Mouse (Mus musculus): ENCODE measurements around the gene Mrpl2. TPM values are rescaled to one million over a fixed set of nuclear protein-coding genes. Genes with fewer than 3 reads are reported as not detected.

The Mrpl2 gene
- 100 to 1,000 TPM; 109 to 135 TPM for total RNA-seq (2021)
- long read RNA-seq, experiment 1, transcript Mrpl2-201 (7 exons, 1,031 nt), result major isoform, 98 of 126 reads
- long read RNA-seq, experiment 1, partial matches to known transcripts, result 5 of 126 reads
- long read RNA-seq, experiment 1, other reads (novel, unspliced or antisense), result 19 of 126 reads
- long read RNA-seq, experiment 2, transcript Mrpl2-201 (7 exons, 1,031 nt), result major isoform, 105 of 136 reads
- long read RNA-seq, experiment 2, partial matches to known transcripts, result 9 of 136 reads
- long read RNA-seq, experiment 2, other reads (novel, unspliced or antisense), result 21 of 136 reads

GRCm38 (mm10) chr17:46645561-46646321, at the start of gene Mrpl2, which contains the start of gene Klc4:
Gene Mrpl2 (plus strand): TSS chr17:46646229.
Gene Klc4 (minus strand): TSS chr17:46646022.
- peak; percentile 95 to 96 for DNase-seq (ENCODE audit: low spot score in 2 of 2)

- DNase-seq (ENCODE audit: low spot score in 2 of 2), result no peak
These were observed 48.1 kb upstream of the Mrpl2 start for GRCm38 (mm10) chr17:46597956-46598355.

GRCm38 (mm10) chr17:46598963-46599362, 47.1 kb upstream of the Mrpl2 start:
- DNase-seq (ENCODE audit: low spot score in 2 of 2), result no peak

GRCm38 (mm10) chr17:46600569-46600968, 45.5 kb upstream of the Mrpl2 start:
- DNase-seq (ENCODE audit: low spot score in 2 of 2), result no peak

GRCm38 (mm10) chr17:46602212-46602611, 43.8 kb upstream of the Mrpl2 start:
- DNase-seq (ENCODE audit: low spot score in 2 of 2), result no peak

GRCm38 (mm10) chr17:46603229-46603628, 42.8 kb upstream of the Mrpl2 start:
- DNase-seq (ENCODE audit: low spot score in 2 of 2), result no peak

- DNase-seq (ENCODE audit: low spot score in 2 of 2), result no peak
These were observed 40.9 kb upstream of the Mrpl2 start for GRCm38 (mm10) chr17:46605126-46605525.

GRCm38 (mm10) chr17:46605987-46606386, 40.0 kb upstream of the Mrpl2 start:
- DNase-seq (ENCODE audit: low spot score in 2 of 2), result no peak

- no peak for DNase-seq (ENCODE audit: low spot score in 2 of 2)
These were observed 36.1 kb upstream of the Mrpl2 start for GRCm38 (mm10) chr17:46609721-46610514.

GRCm38 (mm10) chr17:46611316-46611715, 34.7 kb upstream of the Mrpl2 start:
- DNase-seq (ENCODE audit: low spot score in 2 of 2), result no peak

GRCm38 (mm10) chr17:46612189-46612588, 33.8 kb upstream of the Mrpl2 start:
- no peak for DNase-seq (ENCODE audit: low spot score in 2 of 2)

GRCm38 (mm10) chr17:46612820-46613219, 33.2 kb upstream of the Mrpl2 start:
- DNase-seq (ENCODE audit: low spot score in 2 of 2), result no peak

- no peak for DNase-seq (ENCODE audit: low spot score in 2 of 2)
These were observed 32.8 kb upstream of the Mrpl2 start for GRCm38 (mm10) chr17:46613229-46613628.

GRCm38 (mm10) chr17:46617799-46618198, 28.2 kb upstream of the Mrpl2 start:
- DNase-seq (ENCODE audit: low spot score in 2 of 2), result no peak

- DNase-seq (ENCODE audit: low spot score in 2 of 2), result no peak
These were observed 27.6 kb upstream of the Mrpl2 start for GRCm38 (mm10) chr17:46618394-46618768.

- DNase-seq (ENCODE audit: low spot score in 2 of 2), result no peak
These were observed 27.0 kb upstream of the Mrpl2 start for GRCm38 (mm10) chr17:46618769-46619682.

- DNase-seq (ENCODE audit: low spot score in 2 of 2), result no peak
These were observed 26.2 kb upstream of the Mrpl2 start for GRCm38 (mm10) chr17:46619683-46620357.

- peak in 1 of 2 experiments; percentile 32 for DNase-seq (ENCODE audit: low spot score in 2 of 2)
These were observed 24.7 kb upstream of the Mrpl2 start for GRCm38 (mm10) chr17:46621324-46621723.

GRCm38 (mm10) chr17:46622269-46622668, 23.8 kb upstream of the Mrpl2 start:
- no peak for DNase-seq (ENCODE audit: low spot score in 2 of 2)

All from adrenal gland, postnatal 4 days (tissue).